Mouse (Mus musculus) Muller cell, postnatal 12 days (primary cell): ENCODE measurements at regions not wholly inside any gene's neighbourhood (a gene's known extent, or its start where the extent isn't known, plus 50 kb on each side); places are given as distances from the start of the nearest gene placed in this dataset.

Source experiments
- DNase-seq: peaks from one replicate; pipeline ENCODE4 v3.0.0-alpha.2; 2015; ENCODE audit errors: inconsistent ontology term

DNA sequence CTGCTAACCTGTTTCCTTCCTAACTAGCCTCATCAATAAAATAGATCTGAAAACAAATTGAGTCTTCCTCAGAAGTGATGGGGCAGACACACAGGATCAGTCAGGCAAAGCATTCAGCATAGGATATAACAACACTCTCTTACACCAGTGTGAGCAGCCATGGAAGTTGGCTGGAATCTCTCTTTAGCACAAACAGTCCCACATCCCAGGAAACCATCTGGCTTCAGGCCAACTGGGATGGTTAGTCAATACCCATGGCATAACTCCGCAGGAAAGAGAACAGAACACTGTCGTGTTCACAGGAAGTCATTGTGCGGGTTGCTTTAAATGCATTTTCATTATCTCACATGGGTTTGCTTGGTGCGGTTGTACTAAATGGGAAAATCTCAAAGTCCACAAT, 256.2 kb upstream of the Rag2 start:
- peak; percentile 1 for DNase-seq

DNA sequence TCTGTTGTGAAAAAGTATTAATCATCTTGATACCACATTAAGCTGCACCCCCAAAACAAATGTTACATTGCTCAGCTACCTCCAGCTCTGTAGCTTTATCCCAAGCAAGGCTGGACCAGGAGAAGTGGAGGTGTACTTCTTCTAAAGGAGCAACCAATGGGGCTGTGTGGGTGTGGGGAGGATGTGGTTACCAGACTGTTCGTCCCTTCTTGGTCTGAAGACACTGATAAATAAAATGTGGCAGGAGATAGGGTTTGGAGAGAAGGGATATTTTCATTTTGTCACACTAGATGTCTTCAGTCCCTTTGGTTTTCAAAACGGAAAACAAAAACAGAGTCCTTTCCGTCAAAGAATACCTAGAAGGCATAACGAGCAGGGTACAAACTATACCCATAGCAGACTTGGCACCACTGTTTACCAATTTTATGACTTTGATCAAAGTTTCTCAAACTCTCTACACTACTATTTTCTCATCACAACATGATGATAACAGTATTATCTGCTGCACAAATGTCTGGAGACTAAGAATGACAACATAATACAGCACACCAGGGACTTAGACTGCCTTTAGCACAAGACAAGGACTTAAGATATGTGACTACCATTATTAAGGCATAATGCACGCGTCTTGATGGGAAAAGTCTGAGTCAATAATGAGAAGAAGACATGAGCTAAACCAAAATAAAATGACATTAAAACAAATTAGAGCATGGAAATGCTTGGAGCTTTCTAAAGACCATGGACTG, 253.4 kb upstream of the Rag2 start:
- no peak for DNase-seq

DNA sequence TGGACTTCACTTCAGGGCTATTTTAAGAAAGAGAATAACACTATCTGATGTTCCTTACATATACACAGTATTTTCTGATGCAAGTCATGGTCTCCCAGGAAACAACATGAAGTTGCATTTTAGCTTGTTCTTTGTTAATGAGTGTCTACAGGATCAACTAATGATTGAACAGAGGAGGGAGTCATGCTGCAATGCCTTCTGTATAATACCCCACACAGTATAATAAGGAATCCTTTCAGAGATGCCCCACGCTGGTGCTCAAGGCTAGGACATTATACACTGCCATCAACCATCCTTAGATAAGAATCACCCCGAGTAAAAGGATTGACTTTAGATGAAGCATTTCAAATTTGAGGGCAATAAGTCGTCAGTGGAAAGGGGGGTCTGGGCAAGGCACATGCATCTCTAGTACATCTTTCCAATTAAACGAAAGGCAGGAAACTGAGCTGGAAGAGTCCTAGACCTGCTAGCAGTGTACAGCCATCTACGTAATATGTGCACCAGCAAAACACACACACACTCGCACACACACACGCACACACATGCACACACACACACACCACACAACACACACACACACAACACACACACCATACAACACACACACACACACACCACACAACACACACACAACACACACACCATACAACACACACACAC, 252.6 kb upstream of the Rag2 start:
- DNase-seq = no peak

DNA sequence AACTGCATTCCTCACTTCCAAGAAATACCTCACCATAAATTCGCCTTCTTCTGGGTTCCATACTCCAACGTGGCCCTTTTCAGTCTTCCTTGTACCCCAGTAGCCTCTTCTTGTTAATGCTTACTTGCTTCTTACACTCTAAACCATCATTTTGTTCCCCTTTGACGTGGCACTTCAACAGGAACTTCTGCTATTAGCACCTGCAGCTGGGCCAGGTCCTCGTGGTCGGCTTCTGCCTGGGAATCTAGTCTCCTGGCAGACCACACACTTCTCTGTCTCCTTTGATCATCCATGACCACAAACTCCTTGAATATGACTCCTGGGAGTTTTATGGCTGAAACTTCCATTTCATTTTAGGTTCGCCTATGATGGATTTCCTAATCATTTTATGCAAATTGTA, 243.9 kb upstream of the Rag2 start:
- DNase-seq = no peak

DNA sequence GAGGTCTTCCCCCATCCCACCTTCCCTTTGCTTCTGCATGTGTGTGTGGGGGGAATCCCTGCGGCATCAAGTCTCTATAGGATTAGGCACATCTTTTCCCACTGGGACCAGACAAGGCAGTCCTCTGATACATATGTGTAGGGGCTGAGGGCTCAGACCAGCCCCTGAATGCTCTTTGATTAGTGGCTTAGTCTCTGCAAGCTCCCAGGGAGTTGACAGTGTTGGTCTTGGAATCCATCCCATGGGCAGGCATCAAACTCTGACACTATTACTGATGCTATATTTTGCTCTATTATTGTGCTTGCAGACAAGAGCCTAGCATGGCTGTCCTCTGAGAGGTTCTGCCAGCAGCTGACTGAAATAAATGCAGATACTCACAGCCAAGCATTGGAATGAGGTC, 209.5 kb upstream of the Rag2 start:
- no peak for DNase-seq

DNA sequence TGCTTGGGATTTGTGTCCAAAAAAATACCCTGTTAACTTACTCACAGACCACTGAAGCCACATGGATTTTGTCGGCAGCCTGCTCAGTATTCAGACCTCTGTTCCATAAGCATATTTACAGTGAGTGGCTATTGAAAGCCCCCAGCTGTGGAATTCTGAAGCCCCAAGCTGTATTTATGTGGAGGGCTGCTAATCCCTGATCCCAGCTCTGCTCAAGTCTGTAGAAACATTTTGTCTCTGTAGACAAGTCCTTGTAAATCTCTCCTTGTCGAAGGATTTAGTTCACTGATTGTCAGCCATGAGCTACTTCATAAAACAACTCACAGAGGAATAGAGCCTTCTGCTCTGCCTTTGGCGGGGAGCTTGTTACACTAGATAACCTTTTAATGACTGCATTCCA, 207.8 kb upstream of the Rag2 start:
- DNase-seq = no peak

DNA sequence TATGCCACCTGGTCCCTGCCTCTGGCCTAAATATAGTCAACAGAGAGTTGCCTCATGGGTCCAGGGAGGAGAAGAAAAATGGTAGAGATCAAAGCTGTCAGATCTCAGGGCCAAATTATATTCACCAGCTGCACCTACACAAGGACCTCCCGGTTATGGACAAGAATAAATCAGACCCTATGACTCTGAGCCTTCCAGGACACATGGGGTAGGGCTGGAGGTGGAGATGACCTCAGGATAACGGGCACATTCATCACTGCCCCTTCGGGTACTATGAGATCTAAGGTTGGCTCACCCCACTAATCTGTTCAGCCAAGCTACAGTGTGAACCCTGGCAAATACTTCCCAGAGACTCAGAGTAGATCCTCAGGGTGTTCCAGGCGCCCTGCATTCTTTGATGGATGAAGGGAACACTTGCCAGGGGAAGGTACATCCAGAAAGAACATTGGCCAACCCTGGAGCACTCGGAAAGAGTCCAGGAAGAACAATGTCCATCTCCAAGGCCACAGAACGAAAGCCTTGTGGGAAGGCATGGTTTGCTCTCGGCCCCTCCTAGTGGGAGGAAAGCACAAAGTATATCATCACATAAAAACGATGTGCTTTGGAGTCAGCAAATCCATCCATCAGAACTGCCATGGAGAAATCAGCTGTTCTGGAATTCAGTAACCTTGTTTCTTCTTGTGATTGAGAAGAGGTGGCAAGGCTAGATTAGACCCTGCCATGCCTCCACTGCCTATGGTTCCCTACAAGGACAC, 191.2 kb upstream of the Rag2 start:
- no peak for DNase-seq

DNA sequence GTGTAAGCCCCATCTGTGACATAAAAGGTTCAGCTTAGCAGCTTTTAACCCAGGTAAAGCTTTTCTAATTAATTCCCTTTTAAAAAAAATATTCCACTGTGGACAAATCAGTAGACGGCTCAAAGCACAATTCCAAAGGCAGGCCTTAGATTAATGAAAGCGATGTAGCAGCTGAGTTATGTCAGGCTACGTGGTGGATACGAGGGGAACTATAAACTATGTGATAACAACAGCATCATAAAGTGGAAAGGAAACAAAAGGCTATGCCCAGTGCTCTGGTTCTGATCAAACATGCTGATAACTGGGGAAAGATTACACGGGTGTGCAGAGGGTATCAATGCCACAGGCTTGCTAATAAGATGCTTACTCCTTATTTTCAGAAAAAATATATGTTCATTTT, 184.3 kb upstream of the Rag2 start:
- no peak for DNase-seq

DNA sequence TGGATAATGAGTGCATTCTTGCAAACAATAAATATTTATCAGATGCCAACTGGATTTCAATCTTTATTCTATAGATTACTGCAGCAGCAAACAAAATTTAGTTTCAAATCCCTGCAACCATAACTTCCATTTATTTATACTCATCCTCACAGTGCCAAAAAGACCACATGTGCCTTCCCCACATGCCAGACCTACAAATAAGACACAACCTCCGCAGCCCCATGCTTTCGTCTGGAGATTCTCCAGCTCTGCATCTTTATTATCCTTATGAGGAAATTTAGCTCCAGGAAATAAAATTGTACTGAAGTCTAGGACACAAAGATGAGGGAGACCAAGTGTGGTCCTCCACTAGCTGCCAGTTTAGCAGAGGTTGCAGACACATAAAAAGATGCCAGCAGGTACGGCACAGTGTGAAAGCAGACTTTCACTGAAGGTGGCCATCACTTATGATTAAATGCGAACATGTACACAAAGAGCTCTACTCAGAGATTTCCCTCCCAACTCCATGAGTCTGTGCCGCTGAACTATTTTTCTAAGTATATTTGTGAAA, 183.4 kb upstream of the Rag2 start:
- DNase-seq = no peak

DNA sequence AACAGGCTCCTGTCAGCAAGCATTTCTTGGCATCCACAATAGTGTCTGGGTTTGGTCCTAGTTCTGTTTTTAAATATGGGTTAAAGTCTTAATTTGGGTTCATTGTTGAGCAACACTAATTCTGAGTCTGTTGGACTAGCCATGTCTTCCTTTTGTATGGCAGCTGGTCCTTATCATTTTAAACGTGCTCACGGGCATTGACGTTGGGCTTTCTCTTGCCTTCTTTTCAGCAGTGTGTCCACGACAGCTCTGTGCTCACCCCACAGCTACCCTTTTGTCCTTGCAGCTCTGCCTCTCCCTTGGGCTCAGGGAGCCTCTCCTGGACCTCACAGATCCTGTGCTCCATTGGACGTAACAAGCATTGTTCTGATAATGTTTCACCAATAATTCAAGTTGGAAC, 168.9 kb upstream of the Rag2 start:
- no peak for DNase-seq

DNA sequence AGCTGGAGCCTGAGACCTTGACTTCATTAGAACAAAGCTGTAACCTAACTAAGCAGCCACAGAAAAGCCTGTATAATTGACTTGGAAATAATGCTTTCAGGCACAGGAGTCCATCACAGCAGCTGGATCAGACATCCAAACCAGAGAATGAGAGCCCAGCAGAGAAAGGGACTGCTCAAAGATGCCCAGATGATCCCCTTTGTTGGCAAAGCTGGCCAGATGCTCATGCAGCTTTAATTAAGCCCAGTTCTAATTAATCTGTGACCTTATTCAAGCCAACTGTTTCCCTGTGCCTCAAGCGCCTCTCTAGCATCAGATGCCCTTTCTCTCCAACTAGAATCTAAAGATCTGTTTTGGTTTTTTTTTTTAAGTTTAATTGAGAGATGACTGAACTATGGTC, 165.6 kb upstream of the Rag2 start:
- DNase-seq = no peak

DNA sequence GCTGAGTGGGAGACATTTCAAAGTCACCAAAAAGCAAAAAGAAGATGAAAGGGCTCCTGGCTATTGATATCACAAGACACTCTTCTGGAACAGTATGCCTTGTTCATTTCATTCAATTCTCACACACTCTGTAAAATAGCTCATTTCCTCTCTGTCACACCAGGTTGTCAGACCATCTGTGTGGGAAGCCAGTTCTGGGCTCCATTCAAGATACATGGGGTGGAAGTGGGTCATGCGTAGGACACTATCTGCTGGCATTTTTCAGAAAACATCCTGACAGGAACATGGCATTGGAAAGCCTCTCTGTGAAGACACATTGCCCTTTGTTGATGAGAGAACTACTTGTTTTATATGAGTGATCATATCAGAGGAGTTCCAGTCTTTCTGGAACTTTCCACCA, 162.1 kb upstream of the Rag2 start:
- no peak for DNase-seq

DNA sequence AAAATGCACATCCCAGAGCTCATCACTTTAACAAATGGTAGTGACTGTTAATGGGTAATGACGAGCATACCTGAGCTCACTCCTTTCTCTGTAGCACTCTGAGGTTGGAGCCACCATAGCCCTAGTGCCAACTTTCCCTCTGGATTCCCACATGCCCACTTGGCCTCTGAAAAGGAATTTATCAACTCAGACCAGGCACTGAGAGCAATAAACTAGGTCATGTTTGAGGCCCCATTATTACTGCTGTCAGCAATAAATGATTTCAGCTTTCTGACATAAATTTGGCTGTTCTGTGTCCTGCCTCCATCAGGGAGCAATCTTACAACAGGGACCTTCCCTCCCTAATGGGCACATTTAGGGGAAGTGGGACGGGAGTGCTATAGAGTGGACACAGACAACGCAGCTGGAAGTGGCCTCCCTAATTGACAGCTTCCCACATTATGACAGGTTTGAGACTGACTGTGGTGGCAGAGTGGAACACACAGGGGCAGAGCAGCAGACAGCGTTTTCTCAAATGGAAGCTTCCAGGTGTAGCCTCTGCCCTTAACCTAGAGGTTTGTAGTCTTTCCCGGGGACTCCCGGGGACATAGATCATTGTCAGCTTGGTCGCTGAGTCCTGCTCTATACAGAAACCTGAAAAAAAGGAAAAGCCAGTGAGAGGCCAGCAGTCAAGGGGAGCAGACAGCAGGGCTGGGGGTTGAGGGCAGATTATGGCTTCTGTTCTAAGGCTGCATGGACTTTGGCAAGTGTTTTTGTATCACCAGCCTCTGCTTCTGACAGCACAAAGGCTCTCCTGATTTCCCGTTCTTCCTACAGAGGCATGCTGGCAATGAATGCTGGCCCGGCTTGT, 160.0 kb upstream of the Rag2 start:
- peak; percentile 58 for DNase-seq

DNA sequence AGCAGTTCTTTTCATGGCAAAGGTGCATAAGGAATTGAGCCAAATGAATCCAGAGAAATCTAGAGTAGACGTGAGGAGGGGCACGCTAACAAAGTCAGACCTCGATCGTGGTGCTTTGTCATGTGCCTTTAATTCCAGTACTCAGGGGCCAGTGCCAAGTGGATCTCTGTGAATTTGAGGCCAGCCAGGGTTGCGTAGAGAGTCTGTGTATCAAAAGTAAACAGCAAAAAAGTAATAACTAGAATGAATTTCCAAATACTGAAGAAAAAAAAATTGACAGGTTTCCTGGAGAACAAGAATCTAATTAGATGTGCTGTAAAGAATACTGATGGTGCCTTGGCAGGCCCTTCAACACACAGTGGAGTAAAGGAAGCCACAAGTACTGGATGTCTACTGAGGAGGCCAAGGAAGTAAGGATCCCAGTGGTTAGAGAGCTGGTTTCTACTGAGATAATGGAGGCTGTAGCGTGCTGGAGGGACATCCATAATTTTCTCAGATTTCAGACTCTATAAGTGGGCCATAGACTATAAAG, 153.9 kb upstream of the Rag2 start:
- DNase-seq = no peak

DNA sequence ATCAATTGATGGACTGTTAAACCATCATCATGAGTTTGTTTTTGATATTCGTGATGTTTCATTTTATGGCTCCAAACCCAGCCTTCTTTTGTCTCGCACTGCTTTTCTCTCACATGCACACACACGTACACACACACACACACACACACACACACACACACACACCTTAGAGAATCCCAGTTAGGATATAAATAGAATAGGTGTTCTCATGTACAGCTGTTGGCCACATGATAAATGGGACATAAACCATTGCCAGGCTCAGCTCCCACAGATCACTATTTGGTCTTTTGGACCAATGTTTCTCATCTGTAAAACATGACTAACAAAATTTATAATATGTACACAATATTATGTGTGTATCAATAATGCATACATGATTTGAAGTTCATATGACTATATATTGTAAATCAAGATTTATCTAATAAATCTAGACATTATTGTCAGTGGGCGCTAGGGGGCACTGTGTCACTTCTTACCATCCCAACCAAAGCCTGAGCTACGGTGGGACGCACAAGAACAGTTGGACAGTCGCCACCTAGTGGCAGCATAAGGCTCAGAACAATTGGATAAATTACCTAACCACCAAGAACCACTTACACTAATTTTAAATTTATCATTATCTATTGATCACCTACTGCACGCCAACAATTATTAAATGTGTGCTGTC, 151.9 kb upstream of the Rag2 start:
- peak; percentile 67 for DNase-seq

DNA sequence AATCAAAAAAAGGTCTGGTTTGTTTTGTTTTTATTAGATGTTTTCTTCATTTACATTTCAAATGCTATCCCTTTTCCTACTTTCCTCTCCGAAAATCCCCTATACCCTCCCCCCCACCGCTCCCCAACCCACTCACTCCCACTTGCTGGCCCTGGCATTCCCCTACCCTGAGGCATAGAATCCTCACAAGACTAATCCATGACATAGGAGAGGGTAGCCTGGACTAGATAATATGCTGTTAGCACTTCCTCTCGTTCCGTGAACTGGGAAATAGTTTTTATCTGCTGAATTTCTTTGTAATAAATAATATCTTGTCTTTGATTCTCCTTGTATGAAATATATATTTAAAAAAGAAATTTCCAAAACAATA, 151.4 kb upstream of the Rag2 start:
- no peak for DNase-seq

DNA sequence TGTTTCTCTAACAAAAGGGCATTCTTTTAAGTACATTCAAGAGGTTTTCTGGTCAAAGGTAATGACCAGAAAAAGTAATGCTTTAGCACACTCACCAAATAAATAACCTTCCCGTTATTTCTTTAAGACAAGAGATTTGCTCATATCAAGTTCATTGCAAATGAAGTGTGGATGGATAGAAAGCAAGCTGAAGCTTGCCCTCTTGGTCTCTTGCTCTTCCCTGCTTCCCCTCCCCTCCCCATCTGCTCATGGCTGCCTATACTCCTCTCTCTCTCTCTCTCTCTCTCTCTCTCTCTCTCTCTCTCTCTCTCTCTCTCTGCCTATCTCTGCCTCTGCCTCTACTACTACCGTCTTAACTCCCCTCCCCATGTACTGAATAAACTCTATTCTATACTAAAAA, 147.7 kb upstream of the Rag2 start:
- no peak for DNase-seq

DNA sequence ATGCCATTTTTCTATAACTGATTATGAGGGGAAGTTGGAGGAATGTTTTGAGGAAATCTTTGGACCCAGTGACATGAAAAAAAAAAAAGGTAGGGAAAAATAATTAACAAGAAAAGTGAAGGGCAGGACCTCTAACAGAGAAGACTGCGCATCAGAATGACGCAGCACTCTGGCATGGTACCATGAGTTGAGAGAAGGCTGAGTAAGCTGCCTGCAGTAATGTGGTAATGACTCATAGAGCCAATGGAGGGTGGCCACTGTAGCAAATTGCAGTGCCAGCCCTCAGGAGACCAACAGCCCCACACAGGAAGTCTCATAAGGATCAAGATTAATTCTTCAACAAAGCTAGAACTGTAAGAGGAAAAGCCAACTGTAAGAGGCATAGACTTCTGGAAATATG, 134.3 kb upstream of the Rag2 start:
- peak; percentile 27 for DNase-seq

DNA sequence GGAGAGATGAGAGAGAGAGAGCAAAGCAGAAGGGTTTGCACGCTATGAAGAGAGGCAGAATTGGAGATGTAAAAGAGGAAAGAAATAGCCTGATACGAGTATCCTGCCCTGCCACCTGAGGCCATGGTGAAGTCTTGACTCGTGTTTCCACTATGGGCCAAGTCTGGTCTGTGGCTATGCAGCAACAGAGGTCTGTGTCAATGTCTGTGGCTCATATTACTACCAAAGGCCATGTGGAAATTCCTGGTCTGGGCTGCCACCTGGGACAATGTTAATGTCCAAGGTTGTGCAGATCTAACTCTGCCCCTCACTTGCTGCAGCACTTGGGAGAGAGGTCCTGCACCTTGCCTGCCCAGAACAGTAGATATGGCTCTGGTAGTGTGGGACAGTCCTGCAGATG, 132.8 kb upstream of the Rag2 start:
- no peak for DNase-seq

DNA sequence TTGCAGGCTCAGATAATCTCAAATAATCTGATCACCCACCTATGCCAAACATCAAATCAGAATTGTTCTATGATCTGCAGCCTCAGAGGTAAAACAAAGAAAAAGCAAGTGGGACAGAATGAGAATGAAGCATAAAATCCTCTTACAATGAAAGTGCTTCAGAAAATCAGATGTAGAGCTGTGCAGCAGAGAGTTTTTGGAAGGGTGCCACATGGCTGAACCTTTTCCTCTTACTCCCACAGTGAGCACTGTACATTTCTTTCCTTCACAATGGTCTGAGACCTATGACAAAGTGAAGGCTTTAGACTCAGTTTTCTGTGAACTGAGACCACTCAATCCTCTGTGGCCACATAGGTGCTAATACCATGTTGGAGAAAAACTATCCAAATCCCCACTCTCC, 116.4 kb upstream of the Rag2 start:
- DNase-seq = no peak
